Mouse (Mus musculus): ENCODE data around the gene Etv5. TPM values are rescaled to one million over a fixed set of nuclear protein-coding genes. Genes with fewer than 3 reads are reported as not detected.

Etv5 gene
- 10.4 TPM for polyA plus RNA-seq (2014; fragmentation: Illumina TruSeq; extraction: RNeasy Lipid Tissue Mini Kit (QIAGEN cat#74804); ENCODE audit: low read depth, low replicate concordance)

DNA sequence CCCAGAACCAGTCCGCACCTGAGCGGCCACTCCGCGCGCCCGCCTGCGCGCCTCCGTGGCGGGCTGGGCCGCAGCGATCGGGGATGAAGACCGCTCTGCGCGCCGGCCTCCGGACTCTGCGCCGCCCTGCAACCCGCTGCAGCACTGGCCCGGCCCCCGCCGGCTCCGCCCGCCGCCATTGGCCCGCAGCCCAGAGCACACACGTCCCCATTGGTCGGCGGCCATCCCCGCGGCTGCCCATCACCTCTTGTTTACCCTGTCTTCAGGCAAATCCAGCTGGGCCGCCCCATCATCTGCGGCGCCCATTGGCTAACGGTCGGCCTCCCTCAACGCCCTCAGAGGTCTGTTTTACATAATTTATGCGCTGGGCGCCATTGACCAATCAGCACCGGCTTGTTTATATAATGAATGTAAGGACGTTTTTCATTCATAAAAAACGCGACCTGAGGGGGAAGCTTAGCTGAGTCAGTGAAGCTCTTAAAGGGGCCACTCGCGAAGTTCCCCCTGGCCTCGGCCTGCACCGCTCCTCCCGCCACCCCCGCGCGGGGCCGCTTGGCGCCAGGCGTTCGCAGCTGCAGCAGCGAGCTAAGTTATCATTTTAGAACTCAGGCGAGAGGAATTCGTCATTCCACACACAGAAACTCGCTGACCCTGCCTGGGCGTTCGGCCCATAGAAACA lies at the start of gene Etv5:
TSS of gene Etv5 (minus strand) at position 221 of the 679 bp plus-strand sequence.

Other genes starting within 250 kb of the Etv5 start
- gene Tra2b, start 173.7 kb downstream of the Etv5 start, polyA plus RNA-seq (2014; fragmentation: Illumina TruSeq; extraction: RNeasy Lipid Tissue Mini Kit (QIAGEN cat#74804); ENCODE audit: low read depth, low replicate concordance) = 284 TPM
- 2.2 TPM for gene Dgkg, start 217.5 kb upstream of the Etv5 start, polyA plus RNA-seq (2014; fragmentation: Illumina TruSeq; extraction: RNeasy Lipid Tissue Mini Kit (QIAGEN cat#74804); ENCODE audit: low read depth, low replicate concordance)